Mouse (Mus musculus) G1E-ER4 (cell line): Measurements from ENCODE around the gene Srcin1. TPM values are rescaled to one million over a fixed set of nuclear protein-coding genes. Genes with fewer than 3 reads are reported as not detected.

Experiments used
- GATA1 ChIP-seq: IDR thresholded peaks from one replicate; pipeline ENCODE4 v1.8.0; 2012; ENCODE audit warnings: low read length, inconsistent platforms
- polyA plus RNA-seq: library from polyadenylated mRNA; stranded (reverse); fragments of >175 nt; gene quantifications from 2 replicates; pipeline ENCODE4 v1.2.3, GENCODE M21; 2012

Srcin1 gene
- polyA plus RNA-seq, 1 experiment = 0.18 TPM

DNA sequence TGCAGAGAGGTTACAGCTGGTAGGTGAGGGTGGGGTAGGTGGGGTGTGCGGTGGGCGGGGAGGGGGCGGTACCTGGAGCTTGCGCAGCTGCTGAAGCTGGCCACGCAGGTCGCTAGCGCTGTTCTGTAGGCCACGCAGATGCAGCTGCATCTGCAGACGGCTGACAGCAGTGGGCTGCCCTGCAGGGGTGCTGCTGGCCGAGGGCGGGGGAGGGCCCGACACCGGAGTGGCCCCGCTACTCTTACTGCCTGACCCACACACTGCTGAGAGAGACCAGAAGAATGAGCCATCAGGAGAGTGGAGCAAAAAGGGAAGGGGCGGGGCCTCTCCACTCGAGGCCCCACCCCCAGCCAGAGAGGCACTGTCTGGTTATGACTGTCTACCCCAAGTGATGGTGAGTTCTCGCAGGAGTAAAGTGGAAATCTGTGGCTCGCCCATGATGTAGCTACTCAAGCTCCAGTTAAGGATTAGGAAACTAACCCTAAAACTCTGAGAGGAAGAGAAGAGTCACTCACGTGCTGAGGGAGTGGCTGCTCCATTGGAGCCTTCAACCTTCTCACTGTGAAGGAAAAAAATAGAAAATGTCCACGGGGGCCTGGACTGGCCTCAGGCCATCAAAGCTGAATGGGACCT is 42.9 kb downstream of the Srcin1 start:
- TF ChIP-seq GATA1 = no peak

DNA sequence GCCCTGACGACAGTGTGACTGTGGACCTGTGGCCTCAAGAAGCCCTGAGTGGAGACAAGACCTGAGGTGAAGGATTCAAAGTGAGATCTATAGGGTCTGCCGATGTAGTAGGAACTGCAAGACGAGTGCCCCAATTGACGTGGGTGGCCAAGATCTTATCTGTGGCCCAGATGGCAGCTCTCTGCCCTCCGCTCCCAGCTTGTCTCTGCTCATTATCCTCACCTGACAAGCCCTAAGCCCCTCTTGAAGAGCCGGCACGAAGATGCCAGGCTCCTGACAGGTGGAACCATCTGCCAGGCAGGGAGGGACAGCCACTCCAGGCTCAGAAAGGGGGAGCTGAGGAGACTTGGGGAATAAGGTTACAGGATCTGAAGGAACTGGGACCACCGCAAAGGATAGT is 43.6 kb downstream of the Srcin1 start:
- no peak for TF ChIP-seq GATA1

- no peak for TF ChIP-seq GATA1
Measured at GRCm38 (mm10) chr11:97531381-97532260, 44.4 kb downstream of the Srcin1 start.

DNA sequence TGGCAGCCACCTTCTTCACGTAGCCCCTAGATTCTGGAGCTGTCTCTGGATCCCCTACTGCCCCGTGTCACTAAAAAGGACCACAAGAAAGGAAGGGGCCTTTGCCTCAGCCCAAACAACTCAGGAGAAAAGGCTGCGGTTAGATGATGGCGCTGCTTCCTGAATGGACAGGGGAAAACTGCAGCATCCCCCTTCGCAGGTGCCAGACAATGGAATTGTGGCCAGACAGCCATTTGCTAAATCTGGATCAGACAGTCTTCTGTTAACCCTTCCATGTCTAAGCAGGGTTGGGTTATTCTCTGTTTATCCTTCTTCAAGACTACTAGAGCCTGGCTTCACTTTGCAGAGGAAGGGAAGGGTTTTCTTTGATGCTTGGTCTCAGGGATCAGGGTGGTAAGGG is 45.0 kb downstream of the Srcin1 start:
- TF ChIP-seq GATA1 = no peak

DNA sequence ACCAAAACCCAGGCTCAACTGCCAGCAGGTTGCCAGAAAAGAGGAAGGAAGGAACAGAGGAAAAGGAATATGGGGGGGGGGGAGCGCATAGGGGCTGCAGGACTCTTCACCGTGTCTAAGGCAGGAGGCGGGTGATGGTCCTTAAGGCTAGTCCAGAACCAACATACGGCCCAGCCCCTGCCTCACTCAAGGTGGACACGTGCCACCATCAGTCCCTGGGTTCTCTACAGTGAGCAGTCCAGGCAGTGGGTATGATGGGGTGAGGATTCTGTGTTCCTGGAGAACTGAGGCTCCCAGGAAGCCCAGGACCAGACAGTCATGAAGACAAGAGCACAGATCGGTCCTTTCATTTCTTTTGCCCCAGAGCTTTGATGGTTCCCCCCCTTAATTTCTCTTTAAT is 45.9 kb downstream of the Srcin1 start:
- no peak for TF ChIP-seq GATA1

GRCm38 (mm10) chr11:97528282-97528808 is 47.6 kb downstream of the Srcin1 start:
- no peak for TF ChIP-seq GATA1

GRCm38 (mm10) chr11:97525313-97525712 is 50.7 kb downstream of the Srcin1 start:
- TF ChIP-seq GATA1 = no peak

DNA sequence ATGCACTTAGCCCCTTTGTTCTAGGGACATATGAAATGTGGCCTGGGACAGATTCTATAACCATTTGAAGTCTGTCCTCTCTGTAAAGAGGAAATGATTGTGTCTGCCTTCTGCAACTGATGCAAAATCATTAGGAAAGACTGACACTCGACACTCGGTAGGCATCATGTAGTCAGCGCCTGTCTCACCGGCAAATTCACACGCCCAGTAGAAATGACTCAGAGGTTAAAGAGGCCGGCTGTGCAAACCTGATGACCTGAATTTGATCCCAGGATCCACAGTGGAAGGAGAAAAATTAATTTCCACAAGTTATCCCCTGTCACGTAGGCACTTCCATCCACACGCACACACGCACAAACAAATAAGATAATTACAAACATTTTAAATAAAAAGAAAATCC is 51.7 kb downstream of the Srcin1 start:
- TF ChIP-seq GATA1 = no peak

GRCm38 (mm10) chr11:97523827-97524261 is 52.1 kb downstream of the Srcin1 start:
- TF ChIP-seq GATA1 = no peak

GRCm38 (mm10) chr11:97523107-97523506 is 52.9 kb downstream of the Srcin1 start:
- TF ChIP-seq GATA1 = no peak

DNA sequence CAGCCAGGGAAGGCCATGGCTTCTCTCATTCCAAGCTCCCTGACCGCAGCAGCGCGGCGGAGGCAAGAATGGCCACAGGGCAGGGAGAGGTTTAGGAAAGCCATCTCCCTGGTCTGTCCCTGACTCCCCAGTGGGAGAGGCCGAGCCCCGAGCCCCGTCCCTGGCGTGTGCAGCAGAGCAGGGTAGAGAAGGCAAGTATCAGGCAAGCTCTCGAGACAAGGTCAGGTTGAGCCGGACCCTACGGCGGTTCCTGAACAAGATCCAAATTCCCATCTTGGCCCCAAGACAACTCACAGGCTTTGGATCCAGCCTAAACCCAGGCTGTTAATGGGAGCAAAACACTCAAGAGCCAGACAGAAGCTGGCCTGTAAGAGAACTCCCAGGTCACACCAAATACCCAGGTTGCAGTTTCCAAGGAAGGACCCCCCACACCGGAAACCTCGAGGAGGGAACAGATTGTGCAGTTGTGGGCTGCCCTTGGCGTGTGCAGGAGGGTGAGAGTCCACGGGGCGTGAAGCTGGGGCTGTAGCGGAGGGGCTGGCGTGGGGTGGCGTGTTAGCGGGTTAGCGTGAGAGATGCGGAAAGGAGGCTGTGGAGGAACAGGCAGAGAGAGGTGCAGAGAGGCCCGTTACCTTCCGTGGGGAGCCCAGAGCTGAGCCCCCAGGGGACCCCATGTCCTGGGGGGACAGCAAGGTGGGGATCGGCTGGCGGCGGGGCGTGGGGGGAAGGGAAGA is 54.1 kb downstream of the Srcin1 start:
- no peak for TF ChIP-seq GATA1

DNA sequence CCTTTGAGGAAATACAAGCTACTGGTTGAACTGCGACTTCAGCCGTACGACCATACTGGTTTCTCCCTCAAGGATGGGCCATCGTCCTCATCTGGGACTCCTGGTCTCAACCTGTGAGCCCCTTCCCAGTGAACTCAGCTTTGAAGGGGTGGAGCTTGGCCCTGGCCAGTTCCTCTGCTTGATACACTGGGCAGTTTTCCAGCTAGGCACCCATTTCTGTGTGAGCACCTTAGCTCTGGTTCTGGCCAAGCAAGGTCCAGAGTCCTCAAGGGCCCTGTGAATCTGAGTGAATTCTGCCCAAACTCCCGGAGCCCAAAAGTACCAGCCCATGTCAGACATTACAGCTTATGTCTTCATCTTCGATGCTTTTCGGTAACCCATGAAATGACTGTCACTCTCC is 55.4 kb downstream of the Srcin1 start:
- no peak for TF ChIP-seq GATA1

GRCm38 (mm10) chr11:97513066-97513465 is 62.9 kb downstream of the Srcin1 start:
- no peak for TF ChIP-seq GATA1

DNA sequence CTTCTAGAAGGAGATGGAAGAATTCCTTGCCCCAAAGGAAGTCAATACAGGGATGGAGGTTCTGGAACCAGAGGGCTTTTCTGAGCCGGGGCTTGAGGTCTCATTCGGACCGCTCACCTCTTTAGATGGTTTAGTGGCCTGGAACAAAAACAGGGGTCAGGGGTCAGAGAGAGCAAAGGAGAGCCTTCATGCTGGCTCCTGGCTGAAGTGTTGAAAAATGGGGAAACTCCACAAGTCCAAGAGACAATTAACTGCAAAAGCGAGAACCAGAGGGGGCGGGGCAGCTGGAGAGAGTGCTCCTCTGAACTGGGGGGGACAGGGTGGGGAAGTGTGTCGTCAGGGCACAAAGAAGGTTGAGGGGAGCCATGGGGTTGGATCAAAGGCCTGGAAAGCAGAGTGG is 63.5 kb downstream of the Srcin1 start:
- no peak for TF ChIP-seq GATA1

GRCm38 (mm10) chr11:97511661-97512369 is 64.2 kb downstream of the Srcin1 start:
- TF ChIP-seq GATA1 = no peak
